Mouse (Mus musculus): Measurements from ENCODE around the gene Dmwd. TPM values are rescaled to one million over a fixed set of nuclear protein-coding genes. Genes with fewer than 3 reads are reported as not detected.
"Not testable (repeated sequence)": the region's sequence is repeated elsewhere in the genome, so short reads cannot be mapped to it uniquely, and the experiment has no call there.

Gene Dmwd
- polyA plus RNA-seq, 1 experiment: not detected

DNA sequence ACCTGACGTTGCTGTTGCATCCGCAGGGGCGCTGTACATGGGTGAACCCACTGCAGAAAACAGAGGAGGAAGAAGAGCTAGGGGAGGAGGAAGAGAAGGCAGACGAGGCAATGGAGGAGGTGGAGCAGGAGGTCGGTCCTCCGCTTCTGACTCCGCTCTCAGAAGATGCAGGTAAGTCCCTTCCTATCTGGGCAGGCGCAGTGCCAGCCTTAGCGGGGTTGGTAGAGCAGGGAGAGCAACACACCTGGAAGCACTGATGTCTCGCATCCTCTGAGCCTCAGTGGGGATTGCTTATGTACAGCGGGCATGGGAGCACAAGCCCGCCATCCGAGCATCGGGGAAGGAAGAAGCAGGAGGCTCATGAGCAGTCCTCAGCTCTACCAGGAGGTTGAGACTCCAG lies 9.0 kb upstream of the Dmwd start:
- Histone ChIP-seq H3K27ac (ENCODE audit: insufficient read depth, low read depth, low read length) (no peak overlapping the region), H3K4me1 (ENCODE audit: control insufficient read depth, insufficient read depth, low read length) (peaks cover 7% of the 10 kb centered on the region), H3K4me3 (ENCODE audit: insufficient read depth, low read depth, low read length) (no peak overlapping the region)
- WGBS: 54% methylated on average over 14 of the region's 14 CpGs
- TF ChIP-seq POLR2A (IDR thresholded peaks at IDR 0.05; ENCODE audit: insufficient read depth, low read depth, low read length): no peak
- TF ChIP-seq CTCF (IDR thresholded peaks at IDR 0.05; ENCODE audit: insufficient read depth, low read depth, low read length): no peak

- H3K27ac ChIP-seq (ENCODE audit: insufficient read depth, low read depth, low read length): no peak overlapping the region
- TF ChIP-seq CTCF (IDR thresholded peaks at IDR 0.05; ENCODE audit: insufficient read depth, low read depth, low read length) (no peak), POLR2A (IDR thresholded peaks at IDR 0.05; ENCODE audit: insufficient read depth, low read depth, low read length) (no peak)
- H3K4me1 ChIP-seq (ENCODE audit: control insufficient read depth, insufficient read depth, low read length): peaks cover 7% of the 10 kb centered on the region
- 69% methylated on average over 14 of the region's 14 CpGs for WGBS
- H3K4me3 ChIP-seq (ENCODE audit: insufficient read depth, low read depth, low read length): no peak overlapping the region
Measured at GRCm38 (mm10) chr7:19067935-19068334, 8.1 kb upstream of the Dmwd start.

GRCm38 (mm10) chr7:19068707-19069106 lies 7.3 kb upstream of the Dmwd start:
- Histone ChIP-seq H3K4me3 (ENCODE audit: insufficient read depth, low read depth, low read length) (no peak overlapping the region), H3K27ac (ENCODE audit: insufficient read depth, low read depth, low read length) (no peak overlapping the region), H3K4me1 (ENCODE audit: control insufficient read depth, insufficient read depth, low read length) (peaks cover 7% of the 10 kb centered on the region)
- no peak for TF ChIP-seq POLR2A (IDR thresholded peaks at IDR 0.05; ENCODE audit: insufficient read depth, low read depth, low read length)
- no peak for TF ChIP-seq CTCF (IDR thresholded peaks at IDR 0.05; ENCODE audit: insufficient read depth, low read depth, low read length)
- 4% methylated on average over 2 of the region's 2 CpGs for WGBS

DNA sequence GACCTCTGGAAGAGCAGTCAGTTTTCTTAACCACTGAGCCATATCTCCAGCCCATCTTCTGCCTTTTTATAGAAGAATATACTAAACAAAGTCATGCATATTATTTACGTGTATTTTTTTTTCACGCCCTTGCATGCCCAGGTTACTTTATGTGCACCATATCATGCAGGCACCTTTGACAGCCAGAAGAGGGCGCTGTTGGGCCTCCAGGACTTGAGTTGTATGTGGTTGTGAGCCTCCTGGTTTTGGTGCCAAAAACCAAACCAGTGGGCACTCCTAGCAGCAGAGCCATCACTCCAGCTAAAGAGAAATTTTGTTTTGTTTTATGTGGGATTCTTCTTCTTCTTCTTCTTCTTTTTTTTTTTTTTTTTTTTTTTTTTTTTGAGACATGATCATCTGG lies 6.5 kb upstream of the Dmwd start:
- WGBS: 54% methylated on average over 3 of the region's 3 CpGs
- H3K27ac ChIP-seq (ENCODE audit: insufficient read depth, low read depth, low read length): no peak overlapping the region
- no peak overlapping the region for H3K4me3 ChIP-seq (ENCODE audit: insufficient read depth, low read depth, low read length)
- H3K4me1 ChIP-seq (ENCODE audit: control insufficient read depth, insufficient read depth, low read length): peaks cover 7% of the 10 kb centered on the region
- no peak for TF ChIP-seq CTCF (IDR thresholded peaks at IDR 0.05; ENCODE audit: insufficient read depth, low read depth, low read length)
- TF ChIP-seq POLR2A (IDR thresholded peaks at IDR 0.05; ENCODE audit: insufficient read depth, low read depth, low read length): no peak

DNA sequence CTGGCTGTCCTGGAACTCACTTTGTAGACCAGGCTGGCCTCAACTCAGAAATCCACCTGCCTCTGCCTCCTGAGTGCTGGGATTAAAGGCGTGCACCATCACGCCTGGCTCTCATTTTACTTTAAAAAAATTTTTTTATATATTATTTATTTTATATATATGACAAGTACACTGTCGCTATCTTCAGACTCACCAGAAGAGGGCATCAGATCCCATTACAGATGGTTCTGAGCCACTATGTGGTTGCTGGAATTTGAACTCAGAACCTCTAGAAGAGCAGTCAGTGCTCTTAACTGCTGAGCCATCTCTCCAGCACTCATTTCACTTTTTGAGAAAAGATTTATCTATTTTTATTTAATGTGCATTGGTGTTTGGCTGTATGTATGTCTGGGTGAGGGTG lies 5.0 kb upstream of the Dmwd start:
- H3K27ac ChIP-seq (ENCODE audit: insufficient read depth, low read depth, low read length); H3K4me1 ChIP-seq (ENCODE audit: control insufficient read depth, insufficient read depth, low read length); H3K4me3 ChIP-seq (ENCODE audit: insufficient read depth, low read depth, low read length): not testable (repeated sequence)
- WGBS: 58% methylated on average over 3 of the region's 3 CpGs

DNA sequence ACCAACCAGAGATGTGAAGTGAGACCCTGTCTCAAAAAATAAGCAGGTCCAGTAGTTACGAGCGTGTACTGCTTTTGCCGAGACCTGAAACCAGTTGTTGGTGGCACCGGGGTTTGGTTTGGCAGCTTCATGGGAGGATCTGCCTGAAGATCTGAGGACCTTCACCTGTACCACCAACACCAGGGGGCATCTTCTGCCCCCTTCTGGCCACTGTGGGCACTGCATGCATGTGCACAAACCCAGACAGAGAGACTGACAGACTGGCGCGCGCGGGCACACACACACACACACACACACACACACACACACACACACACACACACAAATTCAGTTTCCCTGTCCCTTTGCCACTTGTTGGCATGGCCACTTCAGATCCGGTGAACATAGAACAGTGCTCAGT lies 2.5 kb upstream of the Dmwd start:
- H3K27ac ChIP-seq (ENCODE audit: insufficient read depth, low read depth, low read length): no peak overlapping the region
- 80% methylated on average over 9 of the region's 9 CpGs for WGBS
- H3K4me3 ChIP-seq (ENCODE audit: insufficient read depth, low read depth, low read length): no peak overlapping the region
- TF ChIP-seq CTCF (IDR thresholded peaks at IDR 0.05; ENCODE audit: insufficient read depth, low read depth, low read length) (peak; percentile 47; the same call in 1 of the 2 replicates), POLR2A (IDR thresholded peaks at IDR 0.05; ENCODE audit: insufficient read depth, low read depth, low read length) (no peak)
- peaks cover 14% of the 10 kb centered on the region for H3K4me1 ChIP-seq (ENCODE audit: control insufficient read depth, insufficient read depth, low read length)

GRCm38 (mm10) chr7:19074494-19074893 lies 1.5 kb upstream of the Dmwd start:
- WGBS: 88% methylated on average over 6 of the region's 6 CpGs

DNA sequence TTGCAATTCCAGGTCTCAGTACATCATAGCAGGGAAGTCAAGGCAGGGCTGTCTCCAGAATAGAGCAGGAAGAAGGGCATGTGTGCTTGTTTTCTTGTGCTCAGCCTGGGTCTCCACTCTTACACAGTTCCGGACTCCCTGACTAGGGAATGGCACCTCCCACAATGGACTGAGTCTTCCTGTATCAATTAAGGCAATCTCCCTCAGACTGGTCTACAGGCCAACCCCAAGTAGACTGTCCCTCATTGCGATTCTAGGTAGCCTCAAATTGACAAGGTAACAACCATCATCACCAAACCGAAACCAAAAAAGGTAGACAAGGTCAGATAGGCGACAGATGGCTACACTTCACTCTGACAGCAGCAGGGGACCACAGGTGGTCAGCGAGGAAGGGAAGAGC lies 796 bp upstream of the Dmwd start:
- WGBS: 57% methylated on average over 5 of the region's 5 CpGs
- no peak for TF ChIP-seq CTCF (IDR thresholded peaks at IDR 0.05; ENCODE audit: insufficient read depth, low read depth, low read length)
- no peak for TF ChIP-seq POLR2A (IDR thresholded peaks at IDR 0.05; ENCODE audit: insufficient read depth, low read depth, low read length)

More at GRCm38 (mm10) chr7:19074494-19074893, 1.5 kb upstream of the Dmwd start:
- Histone ChIP-seq H3K4me3 (ENCODE audit: insufficient read depth, low read depth, low read length) (no peak overlapping the region), H3K27ac (ENCODE audit: insufficient read depth, low read depth, low read length) (no peak overlapping the region), H3K4me1 (ENCODE audit: control insufficient read depth, insufficient read depth, low read length) (peaks cover 14% of the 10 kb centered on the region)
- TF ChIP-seq POLR2A (IDR thresholded peaks at IDR 0.05; ENCODE audit: insufficient read depth, low read depth, low read length): no peak
- no peak for TF ChIP-seq CTCF (IDR thresholded peaks at IDR 0.05; ENCODE audit: insufficient read depth, low read depth, low read length)

DNA sequence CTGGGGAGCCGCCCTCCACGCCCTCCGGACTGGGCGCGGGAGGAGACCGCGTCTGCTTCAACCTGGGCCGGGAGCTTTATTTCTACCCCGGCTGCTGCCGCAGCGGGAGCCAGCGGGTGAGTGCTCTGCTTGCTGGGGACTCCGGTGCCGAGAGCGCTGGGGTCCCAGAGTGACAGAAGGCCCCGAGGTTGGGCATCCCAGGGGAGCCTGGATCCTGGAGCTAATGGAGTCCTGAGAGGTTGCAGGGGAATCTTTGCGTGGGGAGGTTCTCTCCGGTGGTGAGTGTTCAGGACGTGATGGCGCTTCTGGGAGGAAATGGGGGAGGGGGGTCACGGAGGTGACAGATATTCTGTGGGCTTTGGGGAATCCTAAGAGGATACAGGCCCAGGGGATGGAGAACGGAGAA lies 562 bp downstream of the Dmwd start:
- H3K4me1 ChIP-seq (ENCODE audit: control insufficient read depth, insufficient read depth, low read length): peaks cover 19% of the 10 kb centered on the region
- H3K4me3 ChIP-seq (ENCODE audit: insufficient read depth, low read depth, low read length): peak overlapping the region; percentile 84
- TF ChIP-seq CTCF (IDR thresholded peaks at IDR 0.05; ENCODE audit: insufficient read depth, low read depth, low read length) (no peak), POLR2A (IDR thresholded peaks at IDR 0.05; ENCODE audit: insufficient read depth, low read depth, low read length) (no peak; the same call in 1 of the 2 replicates)
- WGBS: under 1% methylated on average over 22 of the region's 22 CpGs
- H3K27ac ChIP-seq (ENCODE audit: insufficient read depth, low read depth, low read length): no peak overlapping the region

More for the DNA sequence above, 796 bp upstream of the Dmwd start:
- peak overlapping the region; percentile 84 for H3K4me3 ChIP-seq (ENCODE audit: insufficient read depth, low read depth, low read length)
- H3K4me1 ChIP-seq (ENCODE audit: control insufficient read depth, insufficient read depth, low read length): peaks cover 19% of the 10 kb centered on the region
- H3K27ac ChIP-seq (ENCODE audit: insufficient read depth, low read depth, low read length): peak overlapping the region; percentile 30

DNA sequence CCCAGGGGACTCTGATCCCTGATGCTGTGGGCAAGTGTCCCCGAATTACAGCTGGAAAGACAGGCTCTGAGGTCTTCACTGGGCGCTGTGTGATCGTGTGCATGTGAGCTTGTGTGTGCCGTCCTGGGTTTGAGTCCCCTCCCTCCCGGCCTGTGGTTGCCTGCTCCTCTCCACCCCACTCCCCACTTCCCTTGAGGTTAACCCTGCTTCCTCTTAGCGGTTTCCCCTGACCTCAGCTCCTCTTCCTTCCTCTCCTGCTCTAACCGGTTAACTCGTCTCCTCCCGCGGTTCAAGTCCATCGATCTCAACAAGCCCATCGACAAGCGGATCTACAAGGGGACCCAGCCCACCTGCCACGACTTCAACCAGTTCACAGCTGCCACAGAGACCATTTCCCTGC lies 1.7 kb downstream of the Dmwd start:
- WGBS: 68% methylated on average over 14 of the region's 14 CpGs
- H3K4me1 ChIP-seq (ENCODE audit: control insufficient read depth, insufficient read depth, low read length): peaks cover 20% of the 10 kb centered on the region
- H3K27ac ChIP-seq (ENCODE audit: insufficient read depth, low read depth, low read length): no peak overlapping the region
- H3K4me3 ChIP-seq (ENCODE audit: insufficient read depth, low read depth, low read length): no peak overlapping the region
- TF ChIP-seq CTCF (IDR thresholded peaks at IDR 0.05; ENCODE audit: insufficient read depth, low read depth, low read length) (no peak), POLR2A (IDR thresholded peaks at IDR 0.05; ENCODE audit: insufficient read depth, low read depth, low read length) (no peak)

Data from olfactory bulb, adult 2 months (tissue).